Mouse (Mus musculus) adrenal gland, adult (tissue): ENCODE data around the gene Kcnn3.

Source experiments
- DNase-seq, 2 experiments: peaks; one replicate each; pipeline ENCODE4 v3.0.0; 2022 to 2023; ENCODE audit warnings: low spot score in 1 of 2; ENCODE audit not compliant: inconsistent age in 2 of 2

Kcnn3 gene

DNA sequence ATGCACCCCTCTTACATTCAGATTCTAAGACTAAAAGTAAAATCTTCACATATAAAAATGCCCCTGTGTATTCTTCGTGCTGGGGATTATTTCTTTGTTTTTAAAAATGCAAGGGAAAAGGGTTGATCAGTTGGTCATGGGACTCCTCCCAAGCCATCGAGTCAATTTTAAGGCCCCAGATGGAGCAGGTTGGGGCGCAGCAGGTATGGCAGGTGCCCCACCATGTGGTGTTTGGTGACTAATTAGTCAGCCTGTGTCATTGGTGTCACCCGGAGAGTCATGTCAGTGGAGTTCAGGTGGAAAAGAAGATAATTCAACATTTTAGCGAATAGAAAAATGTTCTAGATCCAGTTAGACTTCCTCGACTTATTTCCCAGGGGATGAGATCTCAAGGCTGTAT is 41.4 kb downstream of the Kcnn3 start:
- DNase-seq = no peak

DNA sequence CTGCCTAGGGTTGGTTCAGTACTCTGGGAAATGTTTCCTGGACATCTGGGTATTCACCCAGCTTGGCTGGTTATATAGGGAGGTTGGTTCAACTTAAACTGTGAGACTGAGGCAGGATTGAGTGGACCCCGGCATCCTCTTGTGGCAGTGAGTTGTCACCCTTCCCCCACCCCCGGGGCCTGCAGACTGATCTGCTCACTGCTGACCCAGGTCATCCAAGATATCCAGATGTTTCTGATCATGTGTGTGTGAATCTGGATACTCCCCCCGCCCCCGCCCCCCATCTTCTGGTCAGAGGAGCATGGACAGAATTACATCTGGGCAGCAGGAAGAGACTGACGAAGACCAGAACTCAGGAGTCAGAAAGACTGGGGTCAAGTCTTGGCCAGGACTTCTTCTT is 45.4 kb downstream of the Kcnn3 start:
- no peak for DNase-seq

DNA sequence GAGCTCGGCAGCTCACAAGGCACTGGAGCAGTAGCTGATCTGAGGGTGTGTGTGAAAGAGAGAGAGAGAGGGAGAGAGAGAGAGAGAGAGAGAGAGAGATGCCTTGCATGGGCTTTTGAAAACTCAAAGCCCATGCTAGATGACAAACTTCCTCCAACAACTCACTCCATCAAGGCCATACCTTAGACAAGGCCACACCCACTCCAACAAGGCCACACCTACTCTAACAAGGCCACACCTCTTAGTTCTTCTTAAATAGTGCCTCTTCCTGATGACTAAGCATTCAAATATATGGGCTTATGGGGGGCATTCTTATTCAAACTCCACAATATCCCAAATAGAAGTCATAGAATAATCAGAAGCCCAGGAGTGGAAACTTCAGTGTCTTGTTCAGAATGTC is 49.1 kb downstream of the Kcnn3 start:
- no peak for DNase-seq

DNA sequence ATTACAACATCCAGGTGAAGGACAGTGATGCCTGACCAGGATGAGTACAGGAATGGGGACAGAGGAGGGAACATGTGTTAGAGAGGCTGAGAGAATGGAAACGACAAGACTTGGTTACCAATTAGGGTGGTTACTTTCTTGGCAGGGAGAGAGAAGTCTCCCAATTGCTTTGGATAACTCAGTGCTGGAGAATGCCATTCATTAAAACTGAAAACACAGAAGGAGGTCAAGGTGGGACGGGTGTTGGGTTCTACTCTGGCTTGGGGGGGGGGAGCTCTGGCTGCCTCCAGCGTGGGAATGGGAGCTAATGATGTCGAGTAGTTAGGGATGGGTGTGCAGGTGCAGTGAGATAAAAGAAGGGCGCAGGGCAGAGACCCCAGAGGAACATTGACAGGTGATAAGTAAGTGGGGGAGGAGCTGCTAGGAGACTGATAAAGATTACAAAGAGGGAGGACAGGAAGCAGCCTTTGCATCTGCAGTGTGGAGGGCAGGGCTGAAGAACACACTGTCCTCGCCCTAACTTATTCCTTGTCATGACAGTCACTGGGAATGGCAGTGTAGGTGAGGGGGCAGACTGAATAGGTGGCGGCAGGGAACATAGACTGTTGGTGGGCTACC is 49.9 kb downstream of the Kcnn3 start:
- peak in 1 of 2 experiments; percentile 49 for DNase-seq

DNA sequence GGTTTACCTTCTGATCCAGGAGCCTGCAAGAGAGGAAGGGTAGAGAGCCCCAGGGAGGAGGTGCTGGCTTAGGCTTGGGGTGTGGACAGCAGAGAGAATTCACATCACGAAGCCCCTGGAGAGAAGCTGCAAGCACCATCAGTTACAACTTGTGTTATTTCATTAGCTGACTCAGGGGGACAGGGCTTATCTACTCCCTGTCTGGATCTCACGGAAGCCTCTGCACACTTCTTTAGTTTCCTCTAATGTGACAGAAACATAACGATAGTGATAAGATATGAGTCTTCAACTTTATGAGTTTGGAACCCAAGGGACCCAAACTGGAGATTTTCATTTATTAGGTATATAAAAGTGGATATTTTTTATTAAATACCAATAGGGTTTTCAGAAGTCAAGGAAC is 50.4 kb downstream of the Kcnn3 start:
- DNase-seq = no peak

DNA sequence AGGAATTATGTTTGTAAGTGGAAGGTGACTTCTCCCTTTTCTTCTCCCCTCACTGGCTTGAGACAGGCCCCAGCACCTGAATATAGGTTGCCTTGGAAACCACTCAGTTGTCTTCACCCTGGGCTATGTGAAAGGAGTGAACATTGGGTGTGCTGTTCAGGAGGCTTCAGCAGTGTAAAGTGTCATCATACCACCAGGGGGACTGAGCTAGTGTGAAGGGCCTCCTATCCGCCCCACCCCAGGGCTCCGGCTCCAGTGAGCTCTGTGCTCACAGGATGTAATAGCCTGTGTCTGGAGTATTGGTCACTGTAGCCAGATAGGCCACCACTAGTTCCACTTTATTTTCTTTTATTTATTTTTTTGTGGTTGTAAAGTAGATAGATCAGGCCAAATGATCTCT is 54.3 kb downstream of the Kcnn3 start:
- DNase-seq = no peak

DNA sequence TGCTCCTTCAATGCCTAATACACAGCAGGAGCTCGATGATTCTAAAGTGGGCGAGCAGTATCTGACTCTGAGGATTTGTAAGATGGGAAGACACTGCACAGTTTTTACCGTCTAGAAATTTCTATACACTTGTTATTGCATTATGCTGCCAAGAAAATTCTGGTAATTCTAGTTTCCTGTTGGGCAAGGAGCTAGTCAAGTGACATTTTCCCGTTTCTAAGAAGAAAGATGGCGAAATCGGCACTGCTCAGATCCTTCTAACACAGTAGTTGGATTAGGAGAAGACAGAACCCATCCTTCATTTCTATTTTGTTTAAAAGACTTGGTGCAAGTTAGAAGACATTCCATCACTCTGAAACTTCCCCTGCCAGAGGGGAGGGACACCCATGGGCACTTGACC is 56.4 kb downstream of the Kcnn3 start:
- no peak for DNase-seq

DNA sequence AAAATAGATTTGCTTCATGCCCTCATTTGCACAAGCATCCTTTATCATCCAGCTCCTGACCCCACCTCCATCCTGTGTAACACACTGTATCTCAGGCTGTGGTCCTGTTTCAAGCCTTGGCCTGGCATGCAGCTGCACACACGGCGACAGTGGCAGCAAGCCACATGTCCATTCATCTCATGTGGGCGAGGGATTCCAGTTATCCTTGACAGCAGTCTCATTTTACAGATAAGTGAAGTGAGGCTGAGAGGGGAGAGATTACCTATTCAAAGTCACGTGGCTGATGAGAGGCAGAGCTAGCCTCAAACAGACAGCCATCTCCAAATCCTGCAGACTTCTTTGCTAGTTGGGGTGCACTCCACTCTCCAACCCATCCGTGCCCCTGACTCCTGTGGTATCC is 57.2 kb downstream of the Kcnn3 start:
- no peak for DNase-seq

DNA sequence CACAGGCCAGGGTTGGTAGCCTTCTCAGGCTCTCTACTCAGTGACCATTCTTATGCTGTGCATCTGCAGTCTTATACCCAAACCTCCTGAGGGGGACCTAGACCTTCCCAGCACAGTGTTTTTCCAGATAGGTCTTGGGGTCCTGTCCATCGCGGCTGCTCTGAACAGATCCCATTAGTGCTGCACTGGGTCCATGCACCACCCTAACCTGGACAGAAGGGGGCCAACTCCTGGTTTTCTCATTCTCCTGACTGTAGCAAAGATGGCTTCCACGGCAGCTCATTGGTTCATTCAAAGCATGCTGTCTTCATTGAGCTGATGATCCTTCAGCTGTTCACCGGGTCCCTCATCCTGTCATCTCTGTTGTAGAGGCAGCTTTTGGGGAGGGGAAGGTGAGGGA is 58.1 kb downstream of the Kcnn3 start:
- no peak for DNase-seq

DNA sequence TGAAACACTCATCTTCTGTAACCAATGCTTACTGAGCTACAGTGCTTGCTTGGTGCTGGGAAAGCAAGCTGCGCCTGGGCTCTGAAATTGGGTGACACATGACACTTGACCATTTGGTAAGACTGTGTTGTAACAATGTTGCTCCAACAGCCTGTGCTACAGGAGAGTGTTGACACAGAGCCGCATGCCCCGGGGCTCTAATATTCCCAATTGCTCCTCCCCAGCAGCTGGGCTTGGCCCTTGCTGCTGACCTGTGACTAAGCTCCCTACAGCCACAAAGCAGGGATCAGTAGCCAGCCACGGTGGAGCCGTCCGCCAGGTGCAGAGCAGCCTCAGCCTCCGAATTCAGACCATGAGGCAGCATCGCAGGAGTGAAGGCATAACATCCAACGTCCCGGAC is 58.8 kb downstream of the Kcnn3 start:
- DNase-seq = peak; percentile 24 to 59

DNA sequence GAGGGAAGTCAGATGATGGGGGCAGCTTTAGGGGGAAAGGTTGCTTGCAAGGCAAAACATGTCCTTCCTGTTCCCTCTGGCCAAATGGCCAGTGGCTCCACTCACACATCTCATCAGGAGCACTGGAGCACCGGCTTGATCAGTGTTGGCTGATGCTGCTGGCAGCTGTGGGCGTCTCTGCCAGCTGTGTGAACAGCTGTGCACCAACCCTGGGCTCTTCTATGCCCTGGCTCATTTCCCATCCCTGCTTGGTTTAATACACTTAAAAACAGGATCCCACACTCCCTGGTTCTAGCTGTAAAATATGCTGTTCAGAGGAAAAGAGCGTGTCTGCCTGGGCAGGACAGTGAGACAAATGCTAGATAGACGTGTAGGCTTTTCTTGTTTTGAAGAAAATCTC is 64.3 kb downstream of the Kcnn3 start:
- no peak for DNase-seq

DNA sequence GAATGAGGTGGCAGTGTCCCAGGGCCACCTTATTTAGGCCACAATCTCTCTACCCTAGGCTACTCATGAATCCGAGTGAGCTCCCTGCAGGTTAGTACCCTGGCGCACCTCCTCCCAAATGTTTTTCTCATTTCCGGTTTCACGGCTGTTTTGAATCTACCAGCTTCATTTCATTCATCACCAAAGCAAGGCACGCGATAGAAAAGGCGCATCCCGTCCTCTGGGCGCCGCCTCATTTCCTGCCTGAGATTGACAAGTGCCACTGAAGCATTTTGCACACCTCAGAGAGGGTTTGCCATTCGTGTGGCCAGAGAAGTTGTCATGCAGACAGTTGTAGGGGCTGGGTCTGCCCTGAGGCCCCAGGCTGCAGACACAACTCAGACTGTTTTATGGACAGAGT is 68.5 kb downstream of the Kcnn3 start:
- DNase-seq = no peak

DNA sequence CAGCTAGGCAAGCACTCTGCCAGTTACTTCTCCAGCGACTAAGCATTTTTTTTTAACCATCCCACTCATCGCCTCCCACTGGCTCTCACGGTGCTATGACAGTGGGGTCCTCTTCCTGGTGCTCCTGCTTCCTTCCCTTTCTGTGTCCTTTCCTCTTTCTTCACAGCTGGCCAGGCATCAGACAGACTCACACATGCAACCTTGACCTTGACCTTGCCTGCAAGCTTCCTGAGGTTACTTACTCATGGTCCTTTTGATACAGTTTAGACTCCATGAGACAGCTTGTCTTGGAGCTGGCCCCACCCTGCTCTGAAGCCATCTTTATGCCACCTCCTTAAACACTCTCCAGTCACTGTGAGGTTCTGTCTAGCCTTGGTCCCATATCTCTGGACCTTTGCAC is 69.4 kb downstream of the Kcnn3 start:
- peak; percentile 28 to 65 for DNase-seq

DNA sequence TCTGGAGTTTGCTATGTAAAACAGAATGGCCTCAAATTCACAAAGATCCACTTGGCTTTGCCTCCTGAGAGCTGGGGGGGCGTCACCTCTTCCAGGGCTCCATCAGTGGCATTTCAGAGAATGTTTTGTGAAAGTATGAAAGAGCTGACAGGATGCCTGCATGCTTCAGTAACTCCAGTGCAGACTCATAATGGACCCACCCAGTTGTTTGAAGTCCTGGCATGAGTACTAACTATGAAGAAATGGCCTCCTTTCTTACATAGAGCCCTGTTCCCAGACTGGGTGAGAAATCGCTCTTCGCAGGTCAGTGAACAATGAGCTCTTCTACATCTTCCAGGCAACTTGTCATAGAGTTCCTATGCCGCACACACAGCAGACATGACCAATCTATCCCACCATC is 70.4 kb downstream of the Kcnn3 start:
- DNase-seq = no peak

DNA sequence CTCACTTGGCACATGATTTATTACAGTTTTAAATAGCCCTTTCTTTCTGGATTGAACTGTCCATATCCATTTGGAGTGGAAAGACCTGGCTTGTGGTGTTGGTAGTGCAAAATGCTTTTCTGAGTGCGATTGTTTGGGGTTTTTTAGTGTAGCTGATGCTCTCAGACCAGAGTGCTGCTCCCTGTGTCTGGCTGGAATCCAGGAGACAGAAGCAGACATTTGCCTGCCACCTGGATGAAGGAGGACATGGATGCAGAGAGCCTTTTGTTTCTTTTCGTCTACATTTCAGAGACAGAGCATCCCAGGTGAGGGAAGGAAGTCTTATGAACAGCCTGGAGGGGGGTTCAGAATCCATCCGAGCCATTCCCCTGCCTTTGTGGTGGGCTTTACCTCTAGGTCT is 71.5 kb downstream of the Kcnn3 start:
- no peak for DNase-seq

DNA sequence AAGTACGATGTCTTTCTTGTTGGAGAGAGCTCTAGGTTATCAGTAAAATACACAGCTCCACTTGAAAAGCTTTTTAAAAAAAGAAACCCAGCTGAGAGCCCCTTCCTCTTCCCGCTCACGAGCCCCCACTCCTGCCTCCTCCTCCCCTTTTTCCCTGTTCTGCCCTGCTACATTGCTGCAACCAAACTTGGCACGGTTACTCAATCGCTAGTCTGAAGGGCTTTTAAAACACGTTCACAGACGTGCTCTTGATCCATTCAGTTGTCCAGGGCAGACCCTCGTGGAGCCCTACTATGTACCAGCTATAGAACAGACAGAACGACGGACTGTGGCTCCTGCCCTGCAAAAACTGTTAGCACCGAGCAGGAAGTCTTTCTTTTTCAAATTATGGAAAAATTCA is 72.8 kb downstream of the Kcnn3 start:
- DNase-seq = no peak

DNA sequence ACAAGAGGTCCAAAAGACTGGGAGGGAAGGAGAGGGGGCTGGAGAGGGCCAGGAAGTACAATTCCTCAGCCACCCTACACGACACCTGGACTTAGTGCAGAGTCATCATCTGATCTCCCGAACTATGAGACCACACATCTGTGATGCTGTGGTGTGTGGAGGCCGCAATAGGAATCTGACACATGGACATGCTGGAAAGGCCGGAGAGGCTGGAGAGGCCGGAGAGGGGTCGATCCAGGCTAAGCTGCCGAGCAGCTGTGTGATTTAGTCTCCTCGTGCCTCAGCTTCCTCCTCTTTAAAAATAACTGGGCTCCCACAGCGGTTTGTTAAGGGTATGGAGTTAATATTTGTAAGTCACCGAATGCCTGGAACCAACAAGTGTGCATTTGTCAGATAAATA is 73.6 kb downstream of the Kcnn3 start:
- no peak for DNase-seq

DNA sequence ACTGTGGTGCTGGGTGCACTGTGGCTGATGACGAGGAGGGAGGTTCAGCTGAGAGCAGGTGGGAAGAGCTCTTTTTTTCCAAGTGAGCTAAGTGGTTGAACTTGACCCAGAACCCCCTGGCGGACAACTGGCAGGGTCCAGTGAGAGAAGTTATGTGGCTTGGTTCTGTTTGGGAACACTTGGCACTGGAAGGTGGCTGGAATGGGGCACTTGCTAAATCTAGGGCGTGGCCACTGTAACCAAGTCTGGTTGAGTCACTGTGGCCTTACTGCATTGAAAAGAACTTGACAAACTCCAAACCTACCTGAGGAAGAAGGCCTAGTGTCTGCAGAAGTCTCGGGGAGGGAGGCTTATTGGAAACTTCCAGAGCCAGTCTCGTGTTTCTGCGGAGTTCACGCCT is 78.4 kb downstream of the Kcnn3 start:
- DNase-seq = no peak

DNA sequence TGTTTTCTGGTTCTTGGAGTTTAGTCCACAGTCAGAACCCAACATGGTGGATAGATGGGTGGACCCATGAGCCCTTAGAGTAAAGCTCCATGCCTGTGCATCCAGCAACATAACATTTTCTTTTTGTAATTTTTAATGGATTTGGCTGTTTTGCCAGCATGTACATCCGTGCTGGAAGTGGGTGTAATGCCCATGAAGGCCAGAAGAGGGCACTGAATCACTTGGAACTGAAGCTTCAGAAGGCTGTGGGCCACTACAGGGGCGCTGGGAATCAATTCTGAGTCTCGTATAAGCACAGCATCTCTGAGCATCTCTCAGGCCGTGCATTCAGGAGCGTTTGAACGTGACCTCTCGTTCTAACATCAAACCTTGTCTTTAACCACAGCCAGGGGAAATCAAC is 79.0 kb downstream of the Kcnn3 start:
- DNase-seq = no peak

DNA sequence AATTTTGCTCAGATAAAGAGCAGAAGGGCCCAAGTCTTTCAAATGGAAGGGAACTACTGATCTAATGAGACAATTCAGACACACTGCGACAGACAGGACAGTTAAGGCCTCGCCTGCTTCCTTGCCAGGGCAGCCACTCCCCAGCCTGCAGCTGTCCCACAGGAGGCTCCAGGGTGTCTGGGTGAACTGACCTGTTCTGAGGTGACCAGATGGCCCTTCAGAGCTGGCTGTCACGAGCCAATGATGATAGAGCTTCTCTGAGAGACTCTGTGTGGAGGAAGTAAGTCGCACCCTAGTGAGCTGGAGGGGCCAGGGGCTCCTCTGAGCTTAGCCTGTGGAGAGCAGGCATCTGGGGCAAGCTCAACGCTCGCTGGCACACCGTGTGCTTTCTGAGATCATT is 81.1 kb downstream of the Kcnn3 start:
- DNase-seq = no peak

DNA sequence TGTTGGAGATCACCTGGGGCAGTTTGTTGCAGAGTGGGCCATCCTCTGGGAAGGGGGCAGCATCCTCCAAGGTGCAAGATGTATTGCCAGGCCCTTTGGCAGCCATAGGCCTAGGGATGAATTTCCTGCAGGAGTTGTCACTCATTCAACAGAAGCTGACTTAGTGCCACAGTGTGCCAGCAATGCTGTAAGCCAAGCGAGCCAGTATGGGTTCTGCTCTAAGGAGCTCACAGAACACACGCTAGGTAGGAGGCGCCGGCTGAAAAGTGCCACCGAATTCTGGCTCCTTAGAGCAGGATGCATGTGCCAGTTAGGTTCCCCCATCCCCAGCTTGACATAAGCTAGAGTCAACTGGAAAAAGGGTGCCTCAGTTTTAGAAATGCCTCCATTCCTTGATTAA is 83.3 kb downstream of the Kcnn3 start:
- no peak for DNase-seq

DNA sequence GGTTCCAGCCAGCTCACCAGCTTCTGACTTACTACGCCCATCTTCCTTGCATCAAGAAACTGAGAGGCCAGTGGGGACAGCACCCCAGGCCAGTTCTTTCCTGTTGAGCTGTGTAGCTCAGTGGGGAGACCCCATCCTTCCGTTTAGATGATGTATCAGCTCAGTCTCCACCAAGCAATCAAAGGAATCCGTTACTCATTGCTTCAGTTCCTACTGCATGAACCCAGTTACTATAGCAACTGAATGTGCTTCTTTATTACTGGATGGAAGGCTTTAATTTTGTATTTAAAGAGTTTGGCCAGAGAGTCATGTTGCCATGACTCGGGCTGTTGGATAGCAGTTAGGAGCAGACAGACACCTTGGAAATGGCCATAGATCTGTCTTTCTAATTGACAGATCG is 85.3 kb downstream of the Kcnn3 start:
- DNase-seq = no peak

DNA sequence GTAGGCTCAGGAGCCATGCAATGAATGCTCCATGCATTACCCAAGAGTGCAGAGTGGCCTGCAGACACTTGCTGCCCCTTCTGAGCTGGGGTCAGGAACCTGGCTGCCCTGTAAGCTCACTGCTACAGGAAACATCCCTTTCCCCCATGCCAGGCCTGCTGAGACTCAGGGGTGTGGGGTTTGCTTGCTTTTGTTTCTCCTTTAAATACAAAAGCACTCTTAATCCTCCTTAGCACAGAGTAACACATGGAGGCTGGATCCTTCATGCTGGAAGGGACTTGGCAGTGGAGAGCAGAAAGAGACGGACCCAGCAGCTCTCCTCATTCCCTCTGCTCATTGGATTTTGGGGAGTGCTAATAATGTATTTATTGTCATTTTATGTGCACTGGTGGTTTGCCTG is 87.4 kb downstream of the Kcnn3 start:
- DNase-seq = no peak

DNA sequence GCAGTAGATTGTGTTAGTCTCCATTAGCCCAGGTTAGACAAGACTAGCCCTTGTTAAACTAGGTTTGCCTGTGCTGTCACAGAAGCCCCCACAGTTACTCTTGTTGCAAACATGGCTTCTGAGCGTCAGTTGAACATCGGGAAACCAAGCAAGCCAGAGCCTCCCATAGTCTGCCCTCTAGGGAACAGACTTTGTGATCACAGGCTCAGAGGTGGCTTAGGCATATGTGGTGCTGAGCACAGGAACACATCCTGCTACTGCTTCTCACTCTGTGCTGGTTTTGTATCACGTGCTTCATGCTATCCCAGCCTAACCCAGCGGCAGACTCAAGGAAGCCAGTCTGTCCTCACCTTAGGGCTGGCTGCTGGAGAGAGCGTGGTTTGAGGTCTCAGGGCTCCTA is 92.1 kb downstream of the Kcnn3 start:
- no peak for DNase-seq
